23 mouse cellular contexts compared by ENCODE assay signal in the genomic region with DNA sequence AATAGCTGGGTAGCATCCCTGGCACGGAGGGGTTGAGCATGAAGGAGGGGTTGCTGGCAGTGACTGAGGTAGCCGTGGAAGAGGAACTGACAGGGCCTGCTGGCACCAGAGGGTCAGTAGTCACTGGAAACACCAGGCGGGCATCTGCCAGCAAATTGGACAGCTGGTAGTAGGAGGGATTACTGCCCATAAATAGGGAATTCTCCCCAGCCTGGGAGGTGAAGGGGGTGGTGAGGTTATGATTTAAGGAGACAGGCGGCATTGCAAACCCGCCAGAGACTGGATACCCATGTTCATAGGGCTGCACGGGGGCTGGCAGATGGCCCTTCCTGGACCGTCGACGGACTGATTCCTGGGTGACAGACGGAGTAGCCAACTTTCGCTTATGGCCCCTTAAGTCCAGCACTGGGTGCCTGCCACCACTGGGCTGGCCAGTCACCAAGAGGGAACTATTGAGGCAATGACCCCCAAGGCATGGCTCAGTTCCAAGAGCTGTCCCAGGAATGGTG. TPM values are rescaled to one million over a fixed set of nuclear protein-coding genes. Genes with fewer than 3 reads are reported as not detected.
A peak's percentile ranks its signal among the peaks of the same experiment; 100 is the strongest.
DNase-seq lines count a peak whose midpoint lies in the region; ATAC-seq and TF ChIP-seq lines count a peak whose summit lies in the region.
"Had no signal": no experiment of that assay in that cellular context is flagged by ENCODE, and none has a peak within 500 bp of the region (broad histone marks: within the 10 kb centered on the region; RNA-seq: fewer than 3 reads in every experiment).

No protein-coding gene starts in this region.

- TF ChIP-seq POLR2A in brain, embryonic 14.5 days (IDR thresholded peaks at IDR 0.05; ENCODE audit: borderline replicate concordance, extremely low read depth, insufficient read depth, insufficient read length, poor library complexity, severe bottlenecking) = no peak

- H3K36me3 ChIP-seq in heart, embryonic 11.5 days (ENCODE audit: control insufficient read depth, insufficient read depth, low read length) = peaks cover 9% of the 10 kb centered on the region
- H3K36me3 ChIP-seq in midbrain, postnatal 0 days (ENCODE audit: insufficient read depth, low read length) = peaks cover 38% of the 10 kb centered on the region
- peaks cover 70% of the 10 kb centered on the region for H3K36me3 ChIP-seq in midbrain, embryonic 10.5 days

- peak; percentile 86 for DNase-seq in heart, adult 11 months
- peak; percentile 85 for DNase-seq in midbrain, postnatal 0 days (ENCODE audit: low spot score)
- no peak for DNase-seq in midbrain, embryonic 10.5 days (ENCODE audit: low spot score)
- DNase-seq in brain, embryonic 14.5 days (ENCODE audit: low read depth) = peak; percentile 26
- peak; percentile 26 to 42 for DNase-seq in gastrocnemius, postnatal 4 days (ENCODE audit: low spot score in 2 of 2)
- DNase-seq in urinary bladder, postnatal 14 days (ENCODE audit: low spot score) = no peak
- DNase-seq: cerebellum, postnatal 36 days; heart, postnatal 14 days; kidney, adult 11 months; right cerebral cortex, adult 18-20 months; thymus, adult 18-20 months had no signal

- no peaks in the 10 kb centered on the region for H3K27me3 ChIP-seq in heart, embryonic 11.5 days (ENCODE audit: control insufficient read depth, insufficient read depth, low read length)
- H3K27me3 ChIP-seq in midbrain, postnatal 0 days (ENCODE audit: insufficient read depth, low read length) = no peaks in the 10 kb centered on the region
- no peaks in the 10 kb centered on the region for H3K27me3 ChIP-seq in midbrain, embryonic 10.5 days (ENCODE audit: low read depth, poor library complexity, severe bottlenecking)
- H3K27me3 ChIP-seq: embryonic facial prominence, embryonic 15.5 days; heart, embryonic 12.5 days; midbrain, embryonic 12.5 days had no signal

- TF ChIP-seq CTCF in midbrain, postnatal 0 days (IDR thresholded peaks at IDR 0.05) = no peak
- TF ChIP-seq CTCF in brain, embryonic 14.5 days (IDR thresholded peaks at IDR 0.05; ENCODE audit: borderline replicate concordance, extremely low read depth, insufficient read depth, insufficient read length) = no peak

- WGBS in heart, embryonic 11.5 days (ENCODE audit: insufficient replicate concordance) = 89% methylated on average over 11 of the region's 11 CpGs
- 81% methylated on average over 11 of the region's 11 CpGs for WGBS in midbrain, postnatal 0 days
- 96% methylated on average over 11 of the region's 11 CpGs for WGBS in midbrain, embryonic 10.5 days

- no peaks in the 10 kb centered on the region for H3K4me1 ChIP-seq in heart, embryonic 11.5 days (ENCODE audit: control insufficient read depth, insufficient read depth, low read length)
- no peaks in the 10 kb centered on the region for H3K4me1 ChIP-seq in midbrain, postnatal 0 days (ENCODE audit: insufficient read depth, low read length)
- H3K4me1 ChIP-seq in midbrain, embryonic 10.5 days = no peaks in the 10 kb centered on the region
- H3K4me1 ChIP-seq: embryonic facial prominence, embryonic 15.5 days; heart, embryonic 12.5 days; midbrain, embryonic 12.5 days had no signal

- no peak overlapping the region for H3K27ac ChIP-seq in heart, embryonic 11.5 days (ENCODE audit: low read depth, low read length)
- H3K27ac ChIP-seq in midbrain, postnatal 0 days (ENCODE audit: low read depth, low read length) = no peak overlapping the region
- no peak overlapping the region for H3K27ac ChIP-seq in midbrain, embryonic 10.5 days (replicated peaks)
- H3K27ac ChIP-seq: embryonic facial prominence, embryonic 15.5 days; liver, embryonic 14.5 days; midbrain, embryonic 12.5 days had no signal

- no peak overlapping the region for H3K4me3 ChIP-seq in heart, embryonic 11.5 days (ENCODE audit: low read depth, low read length)
- no peak overlapping the region for H3K4me3 ChIP-seq in midbrain, postnatal 0 days (ENCODE audit: low read depth, low read length)
- H3K4me3 ChIP-seq in midbrain, embryonic 10.5 days = no peak overlapping the region
- H3K4me3 ChIP-seq: embryonic facial prominence, embryonic 15.5 days; heart, embryonic 12.5 days; midbrain, embryonic 12.5 days had no signal

- no peak overlapping the region for H3K4me2 ChIP-seq in heart, embryonic 11.5 days
- no peak overlapping the region for H3K4me2 ChIP-seq in midbrain, postnatal 0 days (ENCODE audit: low read depth, low read length, poor library complexity, severe bottlenecking)
- H3K4me2 ChIP-seq: embryonic facial prominence, embryonic 15.5 days; heart, embryonic 12.5 days; midbrain, embryonic 12.5 days had no signal

- no peak for ATAC-seq in heart, embryonic 11.5 days (replicated peaks; ENCODE audit: insufficient number of reproducible peaks, low FRiP score, low TSS enrichment)
- peak; percentile 47; the same call in 1 of the 2 replicates for ATAC-seq in midbrain, postnatal 0 days (ENCODE audit: low FRiP score)

- H3K9me3 ChIP-seq in heart, embryonic 11.5 days (replicated peaks; ENCODE audit: control insufficient read depth, low read length) = no peaks in the 10 kb centered on the region
- no peaks in the 10 kb centered on the region for H3K9me3 ChIP-seq in midbrain, postnatal 0 days (ENCODE audit: low read length)
- no peaks in the 10 kb centered on the region for H3K9me3 ChIP-seq in midbrain, embryonic 10.5 days (replicated peaks)
- H3K9me3 ChIP-seq: embryonic facial prominence, embryonic 15.5 days; heart, embryonic 12.5 days; midbrain, embryonic 12.5 days had no signal

- H3K9ac ChIP-seq in heart, embryonic 11.5 days (ENCODE audit: low read depth, low read length) = no peak overlapping the region
- no peak overlapping the region for H3K9ac ChIP-seq in midbrain, postnatal 0 days (replicated peaks; ENCODE audit: low read length, poor library complexity, severe bottlenecking)
- H3K9ac ChIP-seq: embryonic facial prominence, embryonic 15.5 days; heart, embryonic 12.5 days; liver, embryonic 14.5 days; midbrain, embryonic 12.5 days had no signal

RNA-seq across cellular contexts. Expression of a gene that starts 7.3 kb away (rescaled TPM):
- polyA plus RNA-seq in heart, embryonic 11.5 days (2014; fragmentation: Nextera tagmentation; extraction: Ambion mirVana) = 34.7 and 36.8 TPM in 2 replicates
- 74.9 and 82.7 TPM in 2 replicates for total RNA-seq in midbrain, postnatal 0 days (2014; rRNA removed)
- 87.4 and 101 TPM in 2 replicates for polyA plus RNA-seq in midbrain, postnatal 0 days (2015; fragmentation: Nextera tagmentation; extraction: Ambion mirVana)
- 26.4 and 30.2 TPM in 2 replicates for polyA plus RNA-seq in midbrain, embryonic 10.5 days (2016; fragmentation: Nextera tagmentation; extraction: Ambion mirVana)
- 50.2 and 53.1 TPM in 2 replicates for polyA plus RNA-seq in brain, embryonic 14.5 days (2012; rRNA removed)
- total RNA-seq in gastrocnemius, postnatal 4 days (2021) = 10 to 100 TPM; 29.4 to 31.4 TPM

RNA-seq across cellular contexts. Expression of a gene that starts 37.1 kb away (rescaled TPM):
- 0.18 TPM in 1 of 2 replicates, not detected in the other for polyA plus RNA-seq in heart, embryonic 11.5 days (2014; fragmentation: Nextera tagmentation; extraction: Ambion mirVana)
- 22.1 and 23.0 TPM in 2 replicates for total RNA-seq in midbrain, postnatal 0 days (2014; rRNA removed)
- polyA plus RNA-seq in midbrain, postnatal 0 days (2015; fragmentation: Nextera tagmentation; extraction: Ambion mirVana) = 24.2 and 24.7 TPM in 2 replicates
- 11.8 and 18.9 TPM in 2 replicates for polyA plus RNA-seq in midbrain, embryonic 10.5 days (2016; fragmentation: Nextera tagmentation; extraction: Ambion mirVana)
- 11.8 and 13.3 TPM in 2 replicates for polyA plus RNA-seq in brain, embryonic 14.5 days (2012; rRNA removed)
- not detected for total RNA-seq in gastrocnemius, postnatal 4 days (2021)
- total RNA-seq: adrenal gland, adult 18-20 months; heart, postnatal 14 days had no signal
- polyA plus RNA-seq: C2C12; embryonic facial prominence, embryonic 15.5 days; gonadal fat pad, adult 2 months; heart, embryonic 12.5 days; kidney, embryonic 16.5 days; liver, embryonic 14.5 days; lung, embryonic 16.5 days; spleen, adult 2 months; stomach, embryonic 14.5 days had no signal

Comparison
In these comparisons a context has a peak if more than half of its experiments do, and no peak if none do; other contexts are left out.
1. DNase-seq: peak in heart, adult 11 months (single experiment), midbrain, postnatal 0 days (single experiment), brain, embryonic 14.5 days (single experiment) and gastrocnemius, postnatal 4 days (2 of 2); none in midbrain, embryonic 10.5 days (single experiment) and urinary bladder, postnatal 14 days (single experiment).
2. RNA of a gene that starts 37.1 kb away (polyA plus RNA-seq): 24.2 to 24.7 TPM in midbrain, postnatal 0 days, 11.8 to 13.3 TPM in brain, embryonic 14.5 days and 11.8 to 18.9 TPM in midbrain, embryonic 10.5 days; 0.18 TPM in heart, embryonic 11.5 days; every median in the first group is over 10 times any median in the second.